Mouse (Mus musculus): ENCODE measurements at regions not wholly inside any gene's neighbourhood (a gene's known extent, or its start where the extent isn't known, plus 50 kb on each side); places are given as distances from the start of the nearest gene placed in this dataset.

DNA sequence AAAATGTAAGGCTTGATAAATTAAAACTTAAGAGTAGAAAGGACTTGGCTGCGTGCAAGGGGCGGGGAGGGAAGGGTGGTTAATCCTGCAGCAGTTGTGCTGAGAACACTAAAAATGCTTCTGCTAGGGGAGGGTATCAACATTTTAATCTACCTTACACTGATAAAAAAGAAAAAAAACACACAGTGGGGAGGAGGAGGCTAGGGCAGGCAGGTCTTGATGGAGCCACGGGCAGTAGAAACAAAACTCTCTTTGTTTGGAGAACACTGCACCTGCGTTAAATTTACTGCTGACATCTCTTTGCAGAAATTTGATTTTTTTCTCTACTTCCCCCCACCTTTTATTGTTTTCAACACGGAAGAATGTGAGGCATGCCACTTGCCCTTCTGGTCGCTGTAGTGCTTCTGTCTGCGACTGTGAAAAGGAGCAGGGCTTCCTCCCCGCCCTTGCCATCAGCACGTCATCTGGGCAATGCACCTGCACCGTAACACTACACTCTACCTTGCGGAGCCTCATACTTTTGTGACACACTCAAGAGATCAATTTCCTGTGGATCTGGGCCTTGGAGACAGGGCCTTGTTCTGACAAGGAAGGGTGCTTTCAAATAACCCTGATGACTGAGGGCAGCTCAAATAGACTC is 211.7 kb downstream of the Spry2 start:
- Histone ChIP-seq H3K9ac (ENCODE audit: low read length) (no peak overlapping the region), H3K4me1 (ENCODE audit: control insufficient read depth, insufficient read depth, low read length) (no peaks in the 10 kb centered on the region), H3K27ac (ENCODE audit: low read depth, low read length) (no peak overlapping the region), H3K36me3 (ENCODE audit: control insufficient read depth, insufficient read depth, low read length) (no peaks in the 10 kb centered on the region), H3K4me3 (ENCODE audit: low read depth, low read length) (no peak overlapping the region), H3K27me3 (ENCODE audit: control insufficient read depth, insufficient read depth, low read length) (no peaks in the 10 kb centered on the region), H3K4me2 (ENCODE audit: low read depth) (no peak overlapping the region), H3K9me3 (ENCODE audit: control insufficient read depth, low read length) (no peaks in the 10 kb centered on the region)
- ATAC-seq (ENCODE audit: insufficient read depth, low FRiP score, low TSS enrichment) (no peak), DNase-seq (ENCODE audit: low spot score) (no peak)
- 62% methylated on average over 11 of the region's 11 CpGs for WGBS

DNA sequence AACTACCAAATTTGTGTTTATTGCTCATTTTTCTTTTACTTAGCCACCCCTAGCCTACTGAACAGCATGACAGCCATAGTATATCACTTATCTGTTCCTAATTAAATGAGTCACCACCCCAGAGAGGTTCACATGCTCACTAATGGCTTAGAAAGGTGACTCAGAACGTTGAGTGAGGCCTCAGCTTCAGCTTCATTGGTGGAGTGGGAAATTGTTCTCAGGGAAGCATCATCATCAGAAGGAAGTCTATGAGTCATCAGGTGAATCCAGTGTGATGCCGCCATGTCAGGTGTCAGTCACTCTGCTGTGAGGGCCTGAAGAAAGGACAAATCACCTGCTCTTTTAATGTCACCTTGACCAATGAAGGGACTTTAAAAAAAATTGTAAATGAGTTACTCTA is 212.3 kb downstream of the Spry2 start:
- no peaks in the 10 kb centered on the region for H3K4me1 ChIP-seq (ENCODE audit: control insufficient read depth, insufficient read depth, low read length)

DNA sequence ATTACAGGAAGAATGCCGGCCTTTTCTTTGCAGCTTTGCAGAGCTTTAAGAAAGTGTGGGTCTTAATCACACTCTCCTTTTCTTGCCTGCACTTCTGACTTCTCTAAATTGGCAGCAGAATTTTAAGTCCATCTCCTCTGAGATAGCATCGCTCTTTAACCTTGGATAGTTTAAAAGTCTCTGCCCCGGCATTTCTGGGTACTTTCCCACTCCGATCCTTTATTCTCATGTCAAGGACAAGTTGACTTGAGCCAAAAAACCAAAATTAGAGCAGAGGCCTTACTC is 220.0 kb downstream of the Spry2 start:
- H3K9me3 ChIP-seq (ENCODE audit: control insufficient read depth, low read length): no peaks in the 10 kb centered on the region
- no peak for ATAC-seq (ENCODE audit: insufficient read depth, low FRiP score, low TSS enrichment)

More for the DNA sequence above, 212.3 kb downstream of the Spry2 start:
- no peaks in the 10 kb centered on the region for H3K9me3 ChIP-seq (ENCODE audit: control insufficient read depth, low read length)
- H3K27ac ChIP-seq (ENCODE audit: low read depth, low read length): no peak overlapping the region
- no peaks in the 10 kb centered on the region for H3K36me3 ChIP-seq (ENCODE audit: control insufficient read depth, insufficient read depth, low read length)
- no peak overlapping the region for H3K4me2 ChIP-seq (ENCODE audit: low read depth)
- DNase-seq (ENCODE audit: low spot score) (no peak), ATAC-seq (ENCODE audit: insufficient read depth, low FRiP score, low TSS enrichment) (no peak)
- 75% methylated on average over 2 of the region's 2 CpGs for WGBS
- H3K4me3 ChIP-seq (ENCODE audit: low read depth, low read length): no peak overlapping the region
- no peaks in the 10 kb centered on the region for H3K27me3 ChIP-seq (ENCODE audit: control insufficient read depth, insufficient read depth, low read length)
- no peak overlapping the region for H3K9ac ChIP-seq (ENCODE audit: low read length)

DNA sequence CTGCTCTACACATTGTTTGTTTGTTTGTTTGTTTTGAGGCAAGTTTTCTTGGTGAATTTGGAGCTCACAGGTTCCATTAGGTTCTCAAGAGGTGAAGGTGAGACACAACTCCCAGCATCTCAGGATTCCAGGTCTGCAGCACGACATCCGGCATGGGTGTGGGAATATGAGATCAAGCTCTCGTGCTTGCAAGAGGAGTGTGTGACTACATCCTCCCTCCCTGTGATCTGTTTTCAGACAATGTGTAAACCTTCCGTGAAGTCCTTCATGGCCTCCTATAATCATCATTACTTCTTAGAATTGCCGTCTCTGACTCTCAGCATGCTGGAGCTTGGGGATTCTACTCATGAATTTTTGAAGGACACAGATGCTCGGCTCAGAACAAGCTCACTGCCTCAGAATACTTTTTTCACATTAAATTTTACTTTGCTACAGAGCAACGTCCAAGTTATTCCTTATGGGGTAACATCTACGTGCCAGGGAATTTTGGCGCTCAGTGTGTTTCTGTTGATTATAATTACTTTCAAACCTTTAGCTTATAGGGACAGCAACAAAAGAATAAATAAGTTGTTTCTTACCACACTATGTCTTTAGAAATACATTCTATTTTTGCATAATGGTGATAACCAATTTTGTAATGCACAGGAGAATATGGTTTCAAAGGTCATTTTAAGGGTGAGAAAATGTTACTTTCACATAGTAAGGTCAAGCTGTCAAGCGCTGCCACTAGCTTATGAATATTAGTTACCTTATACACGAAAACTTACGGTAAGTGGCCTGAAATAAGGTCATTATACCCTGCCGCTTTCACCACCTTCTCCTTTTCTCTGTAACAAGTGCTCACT is 220.6 kb downstream of the Spry2 start:
- H3K4me3 ChIP-seq (ENCODE audit: low read depth, low read length): no peak overlapping the region
- ATAC-seq (ENCODE audit: insufficient read depth, low FRiP score, low TSS enrichment): peak; percentile 59
- peak; percentile 34 for DNase-seq (ENCODE audit: low spot score)
- no peaks in the 10 kb centered on the region for H3K4me1 ChIP-seq (ENCODE audit: control insufficient read depth, insufficient read depth, low read length)
- H3K9ac ChIP-seq (ENCODE audit: low read length): no peak overlapping the region
- H3K27ac ChIP-seq (ENCODE audit: low read depth, low read length): no peak overlapping the region
- H3K36me3 ChIP-seq (ENCODE audit: control insufficient read depth, insufficient read depth, low read length): no peaks in the 10 kb centered on the region
- H3K9me3 ChIP-seq (ENCODE audit: control insufficient read depth, low read length): no peaks in the 10 kb centered on the region
- 41% methylated on average over 13 of the region's 13 CpGs for whole genome bisulfite sequencing
- H3K27me3 ChIP-seq (ENCODE audit: control insufficient read depth, insufficient read depth, low read length): no peaks in the 10 kb centered on the region
- 0 out of 2 replicates have a peak overlapping the region, but pooled peaks have one; percentile 17 for H3K4me2 ChIP-seq (ENCODE audit: low read depth)

More for the DNA sequence above, 220.0 kb downstream of the Spry2 start:
- DNase-seq (ENCODE audit: low spot score): no peak
- Histone ChIP-seq H3K27me3 (ENCODE audit: control insufficient read depth, insufficient read depth, low read length) (no peaks in the 10 kb centered on the region), H3K4me2 (ENCODE audit: low read depth) (0 out of 2 replicates have a peak overlapping the region, but pooled peaks have one; percentile 17), H3K27ac (ENCODE audit: low read depth, low read length) (no peak overlapping the region), H3K9ac (ENCODE audit: low read length) (no peak overlapping the region), H3K4me1 (ENCODE audit: control insufficient read depth, insufficient read depth, low read length) (no peaks in the 10 kb centered on the region), H3K4me3 (ENCODE audit: low read depth, low read length) (no peak overlapping the region), H3K36me3 (ENCODE audit: control insufficient read depth, insufficient read depth, low read length) (no peaks in the 10 kb centered on the region)
- 10% methylated on average over 4 of the region's 4 CpGs for WGBS

DNA sequence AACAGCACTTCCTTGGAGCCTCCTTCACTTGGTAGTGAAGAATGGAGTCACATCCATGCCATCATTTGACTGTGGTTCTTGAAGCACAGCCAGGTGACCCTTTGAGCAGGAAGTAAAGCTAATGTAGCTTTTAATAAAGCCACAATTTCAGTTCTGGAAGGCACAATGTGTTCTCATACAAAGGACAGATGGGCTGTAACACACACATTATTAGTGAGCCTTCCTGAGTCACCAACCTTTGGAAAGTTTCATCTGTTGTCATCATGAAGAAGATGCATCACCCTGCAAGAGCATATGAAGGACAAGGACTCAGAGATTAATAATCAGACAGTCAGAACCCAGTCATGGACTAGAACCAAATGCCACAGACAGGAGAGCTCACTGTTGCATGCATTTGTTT is 221.6 kb downstream of the Spry2 start:
- no peak for DNase-seq (ENCODE audit: low spot score)
- Histone ChIP-seq H3K27me3 (ENCODE audit: control insufficient read depth, insufficient read depth, low read length) (no peaks in the 10 kb centered on the region), H3K36me3 (ENCODE audit: control insufficient read depth, insufficient read depth, low read length) (no peaks in the 10 kb centered on the region), H3K27ac (ENCODE audit: low read depth, low read length) (no peak overlapping the region), H3K4me3 (ENCODE audit: low read depth, low read length) (no peak overlapping the region), H3K4me2 (ENCODE audit: low read depth) (no peak overlapping the region), H3K4me1 (ENCODE audit: control insufficient read depth, insufficient read depth, low read length) (no peaks in the 10 kb centered on the region), H3K9ac (ENCODE audit: low read length) (no peak overlapping the region), H3K9me3 (ENCODE audit: control insufficient read depth, low read length) (no peaks in the 10 kb centered on the region)
- no peak for ATAC-seq (ENCODE audit: insufficient read depth, low FRiP score, low TSS enrichment)

DNA sequence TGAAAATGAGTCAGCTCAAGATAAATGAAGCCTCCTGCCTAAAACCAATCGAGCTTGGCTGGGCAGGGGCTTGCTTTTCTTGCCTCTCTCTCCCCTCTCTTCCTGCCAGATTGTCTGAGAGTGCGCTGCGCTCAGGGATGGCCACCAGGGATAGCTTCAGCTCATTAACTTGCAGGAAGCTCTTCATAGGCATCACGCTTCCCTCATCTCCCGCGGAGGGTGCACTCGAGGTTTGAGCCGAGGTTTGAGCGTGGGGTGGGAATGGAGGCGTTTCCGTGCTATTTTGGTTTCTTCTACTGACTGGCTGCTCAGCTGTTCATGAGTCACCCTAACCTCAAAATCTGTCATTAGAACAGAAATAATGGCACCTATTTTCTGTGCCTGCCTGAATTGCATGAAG is 227.7 kb downstream of the Spry2 start:
- no peaks in the 10 kb centered on the region for H3K27me3 ChIP-seq (ENCODE audit: control insufficient read depth, insufficient read depth, low read length)
- no peak overlapping the region for H3K4me3 ChIP-seq (ENCODE audit: low read depth, low read length)
- H3K9me3 ChIP-seq (ENCODE audit: control insufficient read depth, low read length): no peaks in the 10 kb centered on the region
- H3K36me3 ChIP-seq (ENCODE audit: control insufficient read depth, insufficient read depth, low read length): no peaks in the 10 kb centered on the region
- no peak overlapping the region for H3K9ac ChIP-seq (ENCODE audit: low read length)
- H3K4me1 ChIP-seq (ENCODE audit: control insufficient read depth, insufficient read depth, low read length): no peaks in the 10 kb centered on the region
- 59% methylated on average over 11 of the region's 11 CpGs for WGBS
- no peak overlapping the region for H3K4me2 ChIP-seq (ENCODE audit: low read depth)
- no peak overlapping the region for H3K27ac ChIP-seq (ENCODE audit: low read depth, low read length)
- DNase-seq (ENCODE audit: low spot score) (peak; percentile 51), ATAC-seq (ENCODE audit: insufficient read depth, low FRiP score, low TSS enrichment) (no peak)

DNA sequence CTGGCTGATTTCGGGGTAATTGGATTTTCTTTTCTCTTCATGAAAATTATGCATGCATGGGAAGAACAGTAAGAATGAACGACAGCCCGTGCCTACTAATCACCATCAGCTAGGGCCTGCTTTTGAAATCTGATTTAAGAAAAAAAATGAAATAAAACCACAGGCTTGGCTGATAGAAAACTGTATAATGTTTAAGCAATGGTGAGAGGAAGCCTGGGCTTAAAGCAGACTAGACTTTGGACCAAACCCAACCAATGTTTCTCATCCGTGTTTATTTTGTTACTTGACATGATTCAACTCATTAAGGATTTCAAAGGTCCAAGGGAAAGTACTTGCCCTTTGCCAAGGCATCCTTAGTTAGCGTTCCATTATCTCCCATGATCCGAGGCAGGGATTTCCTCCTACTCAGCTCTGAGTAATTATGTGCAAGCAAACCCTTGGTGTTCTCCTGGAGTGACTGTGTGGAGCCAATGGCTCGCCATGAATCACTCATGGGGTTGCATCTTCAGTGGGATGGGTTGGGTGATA is 231.9 kb downstream of the Spry2 start:
- DNase-seq (ENCODE audit: low spot score): no peak
- Histone ChIP-seq H3K36me3 (ENCODE audit: control insufficient read depth, insufficient read depth, low read length) (no peaks in the 10 kb centered on the region), H3K27me3 (ENCODE audit: control insufficient read depth, insufficient read depth, low read length) (no peaks in the 10 kb centered on the region), H3K4me2 (ENCODE audit: low read depth) (no peak overlapping the region), H3K4me1 (ENCODE audit: control insufficient read depth, insufficient read depth, low read length) (0 out of 2 replicates have a peak, but pooled peaks cover 3% of the 10 kb centered on the region), H3K27ac (ENCODE audit: low read depth, low read length) (no peak overlapping the region), H3K9ac (ENCODE audit: low read length) (no peak overlapping the region), H3K9me3 (ENCODE audit: control insufficient read depth, low read length) (no peaks in the 10 kb centered on the region), H3K4me3 (ENCODE audit: low read depth, low read length) (no peak overlapping the region)
- ATAC-seq (ENCODE audit: insufficient read depth, low FRiP score, low TSS enrichment): no peak
- 86% methylated on average over 7 of the region's 7 CpGs for WGBS

DNA sequence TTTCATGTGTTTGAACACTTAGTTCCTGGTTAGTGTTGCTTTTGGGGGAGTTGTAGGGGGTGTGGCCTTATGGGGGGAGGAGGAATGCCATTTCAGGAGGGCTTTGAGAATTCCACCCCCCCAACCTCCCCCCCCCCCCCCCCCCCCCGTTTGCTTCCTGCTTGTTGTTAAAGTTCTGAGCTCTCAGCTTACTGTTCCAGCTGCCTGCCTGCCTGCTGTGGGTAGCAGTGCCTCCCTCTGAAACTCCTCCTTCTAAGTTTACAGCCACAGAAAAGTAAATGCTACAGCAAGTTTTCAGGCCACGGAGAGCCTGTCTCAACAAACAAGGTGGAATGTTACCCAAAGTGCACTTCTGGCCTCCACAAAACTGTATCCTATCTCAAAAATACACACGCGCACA is 233.1 kb downstream of the Spry2 start:
- no peak overlapping the region for H3K4me3 ChIP-seq (ENCODE audit: low read depth, low read length)

DNA sequence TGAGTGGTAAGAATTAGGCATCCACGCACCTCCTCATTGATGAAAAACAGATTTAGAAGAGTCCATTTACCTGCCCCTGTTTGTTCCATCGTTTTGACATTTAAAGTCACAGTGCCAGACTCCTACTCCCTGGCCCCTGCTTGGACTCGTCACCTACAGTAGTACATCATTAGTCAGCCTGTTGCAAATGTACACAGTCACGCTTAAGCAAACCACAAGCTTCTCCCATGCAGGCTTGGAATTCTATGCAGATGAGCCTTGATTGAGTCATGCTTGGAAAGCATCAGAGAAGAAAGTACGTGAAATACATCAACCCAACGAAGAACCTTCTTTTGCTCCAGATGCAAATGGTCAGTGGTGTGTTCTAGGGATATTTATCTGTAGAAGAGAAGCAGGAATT is 233.8 kb downstream of the Spry2 start:
- Histone ChIP-seq H3K4me3 (ENCODE audit: low read depth, low read length) (no peak overlapping the region), H3K36me3 (ENCODE audit: control insufficient read depth, insufficient read depth, low read length) (no peaks in the 10 kb centered on the region), H3K9ac (ENCODE audit: low read length) (no peak overlapping the region), H3K4me2 (ENCODE audit: low read depth) (no peak overlapping the region), H3K27me3 (ENCODE audit: control insufficient read depth, insufficient read depth, low read length) (no peaks in the 10 kb centered on the region), H3K27ac (ENCODE audit: low read depth, low read length) (no peak overlapping the region), H3K9me3 (ENCODE audit: control insufficient read depth, low read length) (no peaks in the 10 kb centered on the region), H3K4me1 (ENCODE audit: control insufficient read depth, insufficient read depth, low read length) (0 out of 2 replicates have a peak, but pooled peaks cover 3% of the 10 kb centered on the region)
- DNase-seq (ENCODE audit: low spot score) (no peak), ATAC-seq (ENCODE audit: insufficient read depth, low FRiP score, low TSS enrichment) (no peak)
- WGBS: 91% methylated on average over 6 of the region's 6 CpGs

More for the DNA sequence above, 233.1 kb downstream of the Spry2 start:
- Histone ChIP-seq H3K27me3 (ENCODE audit: control insufficient read depth, insufficient read depth, low read length) (no peaks in the 10 kb centered on the region), H3K27ac (ENCODE audit: low read depth, low read length) (no peak overlapping the region), H3K36me3 (ENCODE audit: control insufficient read depth, insufficient read depth, low read length) (no peaks in the 10 kb centered on the region), H3K4me2 (ENCODE audit: low read depth) (no peak overlapping the region), H3K4me1 (ENCODE audit: control insufficient read depth, insufficient read depth, low read length) (0 out of 2 replicates have a peak, but pooled peaks cover 3% of the 10 kb centered on the region), H3K9ac (ENCODE audit: low read length) (no peak overlapping the region), H3K9me3 (ENCODE audit: control insufficient read depth, low read length) (no peaks in the 10 kb centered on the region)
- no peak for DNase-seq (ENCODE audit: low spot score)
- ATAC-seq (ENCODE audit: insufficient read depth, low FRiP score, low TSS enrichment): no peak
- WGBS: 82% methylated on average over 3 of the region's 4 CpGs
